Mouse (Mus musculus): ENCODE results near the gene Flt3.
A peak's percentile ranks its signal among the peaks of the same experiment; 100 is the strongest.

Gene Flt3

GRCm38 (mm10) chr5:147307398-147307785 is 92.9 kb downstream of the Flt3 start:
- DNase-seq = no peak

DNA sequence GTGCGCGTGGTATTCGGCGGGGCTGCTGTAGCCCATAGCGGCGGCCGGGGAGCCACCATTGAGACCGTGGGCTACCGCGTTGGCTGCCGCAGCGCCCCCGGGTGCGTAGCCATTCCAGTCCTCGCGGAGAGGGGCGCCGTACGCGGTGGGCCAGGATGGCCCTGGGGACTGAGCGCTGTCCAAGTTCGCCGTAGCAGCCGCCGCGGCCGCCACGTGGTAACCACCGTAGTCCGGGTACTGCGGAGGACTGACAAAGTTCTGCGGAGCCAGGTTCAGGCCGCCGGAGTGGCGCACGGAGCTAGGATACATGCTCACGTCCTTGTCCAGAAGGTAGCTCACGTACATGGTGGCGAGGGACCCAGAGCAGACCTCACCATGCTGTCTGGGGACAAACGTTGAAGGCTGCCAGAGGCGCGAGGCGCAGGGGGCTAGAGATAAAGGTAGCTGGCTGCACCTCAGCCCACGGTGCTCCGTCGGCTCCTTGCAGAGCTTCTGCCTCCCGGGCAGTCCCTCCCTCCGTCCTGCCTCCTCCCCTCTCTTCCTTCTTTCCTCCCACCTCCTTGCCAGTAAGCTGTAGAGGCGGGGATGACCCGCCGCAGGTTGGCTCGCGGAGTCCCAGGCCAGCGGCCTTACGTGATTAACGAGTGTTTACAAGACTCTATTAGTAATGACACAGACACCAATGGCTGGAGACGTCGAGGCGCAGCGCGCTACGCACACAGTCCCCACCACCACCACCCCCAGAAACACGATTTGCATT is 93.5 kb downstream of the Flt3 start, which contains the start of gene Cdx2:
Gene Cdx2, minus strand, starts transcription at position 633 of the 760 bp plus-strand sequence.
- DNase-seq = no peak

- no peak for DNase-seq
These were observed 94.2 kb downstream of the Flt3 start for GRCm38 (mm10) chr5:147305856-147306637.

DNA sequence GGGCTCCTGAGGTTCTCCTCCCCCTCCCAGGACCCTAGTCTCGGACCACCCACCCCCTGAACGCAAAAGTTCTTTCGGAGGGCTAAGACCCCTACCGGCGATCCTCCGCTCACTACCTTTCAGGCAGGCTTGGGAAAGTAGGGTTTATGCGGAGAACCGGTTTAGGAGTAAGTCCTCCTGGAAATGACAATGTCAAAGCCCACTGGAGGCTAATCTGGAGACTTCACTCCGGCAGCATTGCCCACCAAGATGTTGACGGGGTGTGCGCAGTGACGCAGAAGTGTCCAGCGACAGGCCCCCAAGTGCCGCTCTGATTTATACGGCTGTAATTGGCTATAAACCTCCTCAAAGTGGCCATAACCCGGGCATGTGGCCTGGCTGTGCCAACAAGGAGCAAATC is 95.1 kb downstream of the Flt3 start:
- DNase-seq = no peak

- DNase-seq = no peak
These were observed 95.8 kb downstream of the Flt3 start for GRCm38 (mm10) chr5:147304276-147305155.

GRCm38 (mm10) chr5:147302746-147303400 is 97.4 kb downstream of the Flt3 start:
- DNase-seq = no peak

DNA sequence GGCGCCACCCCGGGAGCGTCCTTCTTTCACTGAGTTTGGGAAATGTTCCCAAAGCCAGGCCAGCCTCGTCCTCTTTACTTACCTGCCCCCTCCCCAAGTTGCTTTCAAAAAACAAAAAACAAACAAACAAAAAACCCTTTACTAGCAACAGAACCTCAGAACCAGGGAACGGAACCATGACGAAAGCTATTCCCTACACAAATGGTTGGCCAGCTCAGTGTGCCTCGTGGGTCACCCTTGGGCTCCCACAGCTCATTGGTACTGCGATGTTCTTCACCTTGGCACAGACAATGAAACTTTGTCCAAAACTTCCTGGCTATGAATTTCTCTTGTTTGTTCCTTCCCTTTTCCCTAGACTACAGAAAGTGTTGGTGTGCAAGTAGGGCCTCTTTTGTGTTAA is 98.1 kb downstream of the Flt3 start:
- no peak for DNase-seq

DNA sequence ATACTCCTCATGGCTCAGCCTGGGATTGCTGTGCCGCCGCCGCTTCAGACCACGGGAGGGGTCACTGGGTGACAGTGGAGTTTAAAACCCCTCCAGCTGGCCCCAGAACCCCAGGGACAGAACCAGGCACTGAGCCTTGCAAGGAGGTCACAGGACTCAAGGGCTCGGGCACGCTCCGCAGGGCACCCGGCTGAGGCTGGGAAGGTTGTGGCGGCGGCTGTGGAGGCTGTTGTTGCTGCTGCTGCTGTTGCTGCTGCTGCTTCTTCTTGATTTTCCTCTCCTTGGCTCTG is 98.6 kb downstream of the Flt3 start:
- no peak for DNase-seq

- DNase-seq = no peak
These were observed 99.1 kb downstream of the Flt3 start for GRCm38 (mm10) chr5:147300917-147301780.

GRCm38 (mm10) chr5:147300001-147300363 is 100.3 kb downstream of the Flt3 start:
- DNase-seq = no peak

DNA sequence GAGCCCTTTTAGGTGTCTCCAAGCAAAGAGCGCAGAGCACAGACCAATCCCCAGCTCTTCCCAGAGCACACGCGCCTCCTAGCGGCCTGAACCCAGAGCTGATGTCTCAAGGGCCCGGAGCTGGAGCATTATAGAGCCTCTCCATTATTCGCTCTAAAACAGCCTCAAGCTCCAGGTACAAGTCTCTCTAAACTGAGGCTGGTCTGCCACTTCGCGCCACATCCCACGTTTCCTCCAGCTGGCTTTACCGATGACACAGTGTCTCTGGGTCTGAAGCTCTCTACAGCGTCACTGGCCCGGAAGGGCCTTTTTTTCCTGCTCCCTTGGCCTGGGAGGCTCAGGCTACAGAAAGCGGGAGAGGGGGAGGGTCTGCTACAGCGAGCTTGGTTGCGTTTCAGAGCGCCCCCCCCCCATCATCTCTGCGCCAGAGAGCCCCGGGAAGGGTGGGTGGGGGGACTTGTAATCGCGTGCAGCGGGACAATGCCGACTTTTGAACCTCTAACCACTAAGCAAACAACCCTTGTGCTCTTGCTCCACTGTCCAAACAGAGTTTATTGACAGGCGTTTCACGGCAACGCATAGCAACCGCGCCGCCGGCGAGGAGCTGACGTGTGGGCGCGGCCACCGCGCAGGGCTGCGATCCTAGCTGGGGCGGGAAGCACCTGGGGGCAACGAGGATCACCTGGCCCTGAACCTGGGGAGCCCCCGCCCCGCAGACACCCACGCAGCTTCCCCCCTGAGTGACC is 100.9 kb downstream of the Flt3 start:
- DNase-seq = peak; percentile 64 to 75

GRCm38 (mm10) chr5:147297249-147297648 is 103.0 kb downstream of the Flt3 start:
- DNase-seq = no peak

- DNase-seq = peak in 1 of 2 experiments; percentile 10
These were observed 106.2 kb downstream of the Flt3 start for GRCm38 (mm10) chr5:147294121-147294520.

GRCm38 (mm10) chr5:147293127-147293910 is 107.0 kb downstream of the Flt3 start:
- DNase-seq = peak; percentile 25 to 38

- no peak for DNase-seq
These were observed 107.7 kb downstream of the Flt3 start for GRCm38 (mm10) chr5:147292506-147293120.

GRCm38 (mm10) chr5:147291764-147292505 is 108.4 kb downstream of the Flt3 start:
- DNase-seq = no peak

DNA sequence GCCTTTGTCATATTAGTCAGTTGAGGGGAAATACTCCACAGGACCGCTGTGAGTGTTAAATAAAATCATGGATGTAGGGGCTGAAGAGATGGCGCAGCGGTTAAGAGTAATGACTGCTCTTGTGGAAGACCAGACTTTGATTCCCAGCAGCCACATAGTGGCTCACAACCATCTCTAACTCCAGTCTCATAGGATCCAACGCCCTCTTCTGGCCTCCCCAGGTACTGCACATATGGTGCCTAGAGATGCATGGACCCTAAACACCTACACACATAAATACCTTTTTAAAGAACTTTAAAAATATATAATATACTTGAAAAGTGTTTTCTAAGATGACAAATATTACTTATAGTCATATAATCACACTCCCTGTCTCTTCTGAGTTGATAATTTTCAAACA is 115.9 kb downstream of the Flt3 start:
- no peak for DNase-seq

Measured in lung, adult 18-20 months (tissue).